Mouse (Mus musculus): ENCODE data around the gene Aff3.
"Not testable (repeated sequence)": the region's sequence is repeated elsewhere in the genome, so short reads cannot be mapped to it uniquely, and the experiment has no call there.

Aff3 gene

GRCm38 (mm10) chr1:38439751-38440470 is 224.8 kb downstream of the Aff3 start:
- in situ Hi-C loops (cut with MseI, MboI): no loop called here

GRCm38 (mm10) chr1:38438447-38438846 is 226.3 kb downstream of the Aff3 start:
- in situ Hi-C loops (cut with MseI, MboI): no loop called here

- in situ Hi-C loops (cut with MseI, MboI): no loop called here
These were observed 227.1 kb downstream of the Aff3 start for GRCm38 (mm10) chr1:38437671-38438070.

GRCm38 (mm10) chr1:38436471-38437340 is 228.0 kb downstream of the Aff3 start:
- in situ Hi-C loops (cut with MseI, MboI): no loop called here

GRCm38 (mm10) chr1:38430311-38430710 is 234.4 kb downstream of the Aff3 start:
- in situ Hi-C loops (cut with MseI, MboI): not testable (repeated sequence)

GRCm38 (mm10) chr1:38428708-38429683 is 235.8 kb downstream of the Aff3 start:
- in situ Hi-C loops (cut with MseI, MboI): no loop called here

GRCm38 (mm10) chr1:38422921-38423320 is 241.8 kb downstream of the Aff3 start:
- in situ Hi-C loops (cut with MseI, MboI): no loop called here

- in situ Hi-C loops (cut with MseI, MboI): no loop called here
These were observed 245.4 kb downstream of the Aff3 start for GRCm38 (mm10) chr1:38419331-38419730.

- in situ Hi-C loops (cut with MseI, MboI): no loop called here
These were observed 246.3 kb downstream of the Aff3 start for GRCm38 (mm10) chr1:38418181-38419032.

- in situ Hi-C loops (cut with MseI, MboI): no loop called here
These were observed 247.6 kb downstream of the Aff3 start for GRCm38 (mm10) chr1:38417196-38417595.

- in situ Hi-C loops (cut with MseI, MboI): no loop called here
These were observed 249.2 kb downstream of the Aff3 start for GRCm38 (mm10) chr1:38415511-38415910.

GRCm38 (mm10) chr1:38411106-38411505 is 253.6 kb downstream of the Aff3 start:
- in situ Hi-C loops (cut with MseI, MboI): no loop called here

GRCm38 (mm10) chr1:38410457-38410856 is 254.3 kb downstream of the Aff3 start:
- in situ Hi-C loops (cut with MseI, MboI): no loop called here

GRCm38 (mm10) chr1:38408241-38408640 is 256.5 kb downstream of the Aff3 start:
- in situ Hi-C loops (cut with MseI, MboI): no loop called here

- in situ Hi-C loops (cut with MseI, MboI): no loop called here
These were observed 261.0 kb downstream of the Aff3 start for GRCm38 (mm10) chr1:38403781-38404180.

GRCm38 (mm10) chr1:38401856-38402255 is 262.9 kb downstream of the Aff3 start:
- in situ Hi-C loops (cut with MseI, MboI): no loop called here

- in situ Hi-C loops (cut with MseI, MboI): no loop called here
These were observed 265.5 kb downstream of the Aff3 start for GRCm38 (mm10) chr1:38399269-38399668.

- in situ Hi-C loops (cut with MseI, MboI): no loop called here
These were observed 266.2 kb downstream of the Aff3 start for GRCm38 (mm10) chr1:38398566-38398965.

- in situ Hi-C loops (cut with MseI, MboI): no loop called here
These were observed 269.5 kb downstream of the Aff3 start for GRCm38 (mm10) chr1:38395194-38395681.

GRCm38 (mm10) chr1:38394493-38394892 is 270.3 kb downstream of the Aff3 start:
- in situ Hi-C loops (cut with MseI, MboI): no loop called here

- in situ Hi-C loops (cut with MseI, MboI): no loop called here
These were observed 271.2 kb downstream of the Aff3 start for GRCm38 (mm10) chr1:38393516-38393915.
